Mouse (Mus musculus) cerebellum, adult 2 months (tissue): ENCODE measurements at regions not wholly inside any gene's neighbourhood (a gene's known extent, or its start where the extent isn't known, plus 50 kb on each side); places are given as distances from the start of the nearest gene placed in this dataset.

ENCODE experiments used
- CTCF ChIP-seq: fragments of 200-500 bp; IDR thresholded peaks from 2 replicates; pipeline ENCODE4 v1.5.1; 2011; ENCODE audit warnings: low read depth, mild to moderate bottlenecking, control low read depth, low read length, moderate library complexity, borderline replicate concordance; ENCODE audit not compliant: insufficient read depth
- POLR2A ChIP-seq: fragments of 200-500 bp; IDR thresholded peaks from 2 replicates; pipeline ENCODE4 v1.6.1; 2011; ENCODE audit warnings: low read length, control low read depth, borderline replicate concordance; ENCODE audit not compliant: insufficient read depth

GRCm38 (mm10) chr7:69585716-69586115 lies 780.8 kb downstream of the Nr2f2 start:
- TF ChIP-seq CTCF (no peak), POLR2A (no peak)
